19 mouse cellular contexts compared by ENCODE assay signal in genomic region chr2:65214556-65214955, GRCm38 (mm10). TPM values are rescaled to one million over a fixed set of nuclear protein-coding genes. Genes with fewer than 3 reads are reported as not detected.
DNase-seq lines count a peak whose midpoint lies in the region; ATAC-seq and TF ChIP-seq lines count a peak whose summit lies in the region.
"Had no signal": no experiment of that assay in that cellular context is flagged by ENCODE, and none has a peak within 500 bp of the region (broad histone marks: within the 10 kb centered on the region; RNA-seq: fewer than 3 reads in every experiment).

No protein-coding gene starts in this region.

- no peaks in the 10 kb centered on the region; the same call in 1 of the 2 replicates for H3K4me1 ChIP-seq in intestine, embryonic 15.5 days (replicated peaks)
- peaks cover 7% of the 10 kb centered on the region; the same call in 1 of the 2 replicates for H3K4me1 ChIP-seq in intestine, postnatal 0 days (replicated peaks; ENCODE audit: control insufficient read depth, insufficient read depth, low read length)
- peaks cover 36% of the 10 kb centered on the region for H3K4me1 ChIP-seq in kidney, embryonic 15.5 days
- no peaks in the 10 kb centered on the region for H3K4me1 ChIP-seq in stomach, embryonic 15.5 days
- H3K4me1 ChIP-seq: forebrain, embryonic 13.5 days; hindbrain, embryonic 12.5 days had no signal

- H3K4me2 ChIP-seq in intestine, embryonic 15.5 days (replicated peaks) = no peak overlapping the region
- H3K4me2 ChIP-seq in intestine, postnatal 0 days (replicated peaks; ENCODE audit: low read depth) = no peak overlapping the region
- H3K4me2 ChIP-seq in kidney, embryonic 15.5 days = no peak overlapping the region
- H3K4me2 ChIP-seq in stomach, embryonic 15.5 days = no peak overlapping the region
- H3K4me2 ChIP-seq: forebrain, embryonic 13.5 days; heart, embryonic 11.5 days; hindbrain, embryonic 12.5 days had no signal

- DNase-seq in kidney, adult 18-20 months = no peak
- no peak for DNase-seq in layer of hippocampus, postnatal 10 days (ENCODE audit: low spot score in 2 of 2)
- no peak for DNase-seq in layer of hippocampus, postnatal 36 days
- DNase-seq: adrenal gland, postnatal 10 days; adrenal gland, postnatal 36 days; cerebellum, adult 18-20 months; cerebellum, adult 9-10 months; cerebellum, postnatal 14 days; gastrocnemius, postnatal 10 days; gastrocnemius, postnatal 36 days had no signal

- H3K27me3 ChIP-seq in intestine, embryonic 15.5 days (replicated peaks) = no peaks in the 10 kb centered on the region
- no peaks in the 10 kb centered on the region for H3K27me3 ChIP-seq in intestine, postnatal 0 days (replicated peaks; ENCODE audit: control insufficient read depth, insufficient read depth, low read length)
- no peaks in the 10 kb centered on the region for H3K27me3 ChIP-seq in kidney, embryonic 15.5 days
- H3K27me3 ChIP-seq in stomach, embryonic 15.5 days (replicated peaks) = no peaks in the 10 kb centered on the region
- H3K27me3 ChIP-seq: forebrain, embryonic 13.5 days; hindbrain, embryonic 12.5 days had no signal

- no peak overlapping the region for H3K4me3 ChIP-seq in intestine, embryonic 15.5 days (replicated peaks)
- no peak overlapping the region for H3K4me3 ChIP-seq in intestine, postnatal 0 days (ENCODE audit: low read depth, low read length)
- no peak overlapping the region for H3K4me3 ChIP-seq in kidney, embryonic 15.5 days (replicated peaks)
- no peak overlapping the region for H3K4me3 ChIP-seq in stomach, embryonic 15.5 days (replicated peaks)
- H3K4me3 ChIP-seq: forebrain, embryonic 10.5 days; forebrain, embryonic 13.5 days; hindbrain, embryonic 12.5 days had no signal

- H3K9ac ChIP-seq in intestine, embryonic 15.5 days = no peak overlapping the region
- H3K9ac ChIP-seq in intestine, postnatal 0 days (ENCODE audit: low read depth, low read length) = no peak overlapping the region
- H3K9ac ChIP-seq in kidney, embryonic 15.5 days = no peak overlapping the region
- no peak overlapping the region for H3K9ac ChIP-seq in stomach, embryonic 15.5 days
- H3K9ac ChIP-seq: forebrain, embryonic 13.5 days; hindbrain, embryonic 12.5 days had no signal

- WGBS in intestine, embryonic 15.5 days = 67% methylated on average over 1 of the region's 1 CpGs
- WGBS in intestine, postnatal 0 days = 55% methylated on average over 1 of the region's 1 CpGs
- WGBS in kidney, embryonic 15.5 days = 91% methylated on average over 1 of the region's 1 CpGs
- WGBS in stomach, embryonic 15.5 days = 76% methylated on average over 1 of the region's 1 CpGs

- H3K36me3 ChIP-seq in intestine, embryonic 15.5 days = no peaks in the 10 kb centered on the region
- H3K36me3 ChIP-seq in intestine, postnatal 0 days (ENCODE audit: control insufficient read depth, insufficient read depth) = no peaks in the 10 kb centered on the region
- H3K36me3 ChIP-seq in kidney, embryonic 15.5 days = no peaks in the 10 kb centered on the region
- no peaks in the 10 kb centered on the region for H3K36me3 ChIP-seq in stomach, embryonic 15.5 days
- H3K36me3 ChIP-seq: forebrain, embryonic 10.5 days; hindbrain, embryonic 12.5 days had no signal

- TF ChIP-seq CTCF in intestine, postnatal 0 days (IDR thresholded peaks at IDR 0.05; ENCODE audit: low read depth) = no peak

- H3K9me3 ChIP-seq in intestine, embryonic 15.5 days = no peaks in the 10 kb centered on the region
- no peaks in the 10 kb centered on the region for H3K9me3 ChIP-seq in intestine, postnatal 0 days (ENCODE audit: control insufficient read depth)
- no peaks in the 10 kb centered on the region for H3K9me3 ChIP-seq in kidney, embryonic 15.5 days (replicated peaks)
- H3K9me3 ChIP-seq in stomach, embryonic 15.5 days = no peaks in the 10 kb centered on the region
- H3K9me3 ChIP-seq: forebrain, embryonic 10.5 days; forebrain, embryonic 13.5 days; hindbrain, embryonic 12.5 days had no signal

- peak; percentile 68 for ATAC-seq in intestine, embryonic 15.5 days
- ATAC-seq in intestine, postnatal 0 days = no peak
- no peak for ATAC-seq in kidney, embryonic 15.5 days (replicated peaks; ENCODE audit: low FRiP score)
- ATAC-seq in stomach, embryonic 15.5 days (ENCODE audit: insufficient read depth, low FRiP score, low read depth) = 0 out of 2 replicates have a peak, but pooled peaks have one; percentile 37
- ATAC-seq: forebrain, embryonic 13.5 days; forebrain, embryonic 16.5 days had no signal

- no peak overlapping the region for H3K27ac ChIP-seq in intestine, embryonic 15.5 days
- no peak overlapping the region for H3K27ac ChIP-seq in intestine, postnatal 0 days (ENCODE audit: low read depth, low read length)
- H3K27ac ChIP-seq in kidney, embryonic 15.5 days = peak overlapping the region; percentile 50
- H3K27ac ChIP-seq in stomach, embryonic 15.5 days = no peak overlapping the region; the same call in 1 of the 2 replicates
- H3K27ac ChIP-seq: forebrain, embryonic 10.5 days; forebrain, embryonic 13.5 days; hindbrain, embryonic 12.5 days had no signal

RNA-seq across cellular contexts. Expression of gene Cobll1, which starts 24.6 kb away (rescaled TPM):
- 19.9 and 21.9 TPM in 2 replicates for polyA plus RNA-seq in intestine, embryonic 15.5 days (2015; fragmentation: Nextera tagmentation; extraction: Ambion mirVana)
- 14.2 and 17.3 TPM in 2 replicates for polyA plus RNA-seq in intestine, postnatal 0 days (2015; fragmentation: Nextera tagmentation; extraction: Ambion mirVana)
- 20.1 and 21.7 TPM in 2 replicates for polyA plus RNA-seq in kidney, embryonic 15.5 days (2015; fragmentation: Nextera tagmentation; extraction: Ambion mirVana)
- 14.3 and 16.2 TPM in 2 replicates for polyA plus RNA-seq in stomach, embryonic 15.5 days (2015; fragmentation: Nextera tagmentation; extraction: Ambion mirVana)
- total RNA-seq in layer of hippocampus, postnatal 10 days (2021) = 10 to 100 TPM; 10.6 to 12.1 TPM
- 1 to 10 TPM; 6.1 to 8.9 TPM for total RNA-seq in layer of hippocampus, postnatal 36 days (2021)

Comparison
In these comparisons a context has a peak if more than half of its experiments do, and no peak if none do; other contexts are left out.
1. ATAC-seq: peak in intestine, embryonic 15.5 days (single experiment) and stomach, embryonic 15.5 days (single experiment); none in intestine, postnatal 0 days (single experiment) and kidney, embryonic 15.5 days (single experiment).